Mouse (Mus musculus) myocyte (in vitro differentiated cells): ENCODE measurements around the gene Dnah3.

Experiments used
- CEBPB ChIP-seq: IDR thresholded peaks from 2 replicates; pipeline ENCODE4 v1.6.1; 2011; ENCODE audit warnings: mild to moderate bottlenecking, moderate library complexity; ENCODE audit not compliant: poor library complexity, insufficient read depth, severe bottlenecking
- E2F4 ChIP-seq: IDR thresholded peaks from one replicate; pipeline ENCODE4 v1.6.1; 2011; ENCODE audit warnings: mild to moderate bottlenecking, control low read depth, moderate library complexity; ENCODE audit not compliant: insufficient read depth
- MAX ChIP-seq: IDR thresholded peaks from one replicate; pipeline ENCODE4 v1.6.1; 2011; ENCODE audit warnings: low read depth, mild to moderate bottlenecking, control low read depth
- MYOD1 ChIP-seq, 3 experiments: IDR thresholded peaks; one replicate each; pipeline ENCODE4 v1.6.1; 2011; ENCODE audit warnings: control low read depth in 2 of 3, low read depth in 2 of 3, mild to moderate bottlenecking in 2 of 3, moderate library complexity in 1 of 3; ENCODE audit not compliant: insufficient read length in 2 of 3, control insufficient read depth in 1 of 3
- MYOG ChIP-seq, 3 experiments: IDR thresholded peaks; one replicate each; pipeline ENCODE4 v1.6.1; 2011; ENCODE audit warnings: control low read depth in 2 of 3, low read depth in 2 of 3, mild to moderate bottlenecking in 2 of 3; ENCODE audit not compliant: insufficient read length in 2 of 3, control insufficient read depth in 1 of 3, insufficient read depth in 1 of 3
- POLR2A ChIP-seq: IDR thresholded peaks from one replicate; pipeline ENCODE4 v1.6.1; 2011; ENCODE audit warnings: low read depth, mild to moderate bottlenecking, control low read depth, moderate library complexity; ENCODE audit not compliant: insufficient read length
- POLR2AphosphoS2 ChIP-seq: IDR thresholded peaks from one replicate; pipeline ENCODE4 v1.6.1; 2011; ENCODE audit warnings: low read depth, control low read depth; ENCODE audit not compliant: insufficient read length
- REST ChIP-seq: IDR thresholded peaks from one replicate; pipeline ENCODE4 v1.6.1; 2011; ENCODE audit warnings: mild to moderate bottlenecking, control low read depth, moderate library complexity; ENCODE audit not compliant: insufficient read depth, insufficient read length
- SRF ChIP-seq: IDR thresholded peaks from one replicate; pipeline ENCODE4 v1.6.1; 2011; ENCODE audit warnings: low read depth; ENCODE audit not compliant: control insufficient read depth, insufficient read length
- TCF12 ChIP-seq: IDR thresholded peaks from one replicate; pipeline ENCODE4 v1.6.1; 2011; ENCODE audit warnings: mild to moderate bottlenecking, control low read depth; ENCODE audit not compliant: poor library complexity, insufficient read depth, severe bottlenecking
- USF1 ChIP-seq: IDR thresholded peaks from one replicate; pipeline ENCODE4 v1.6.1; 2011; ENCODE audit warnings: low read depth, mild to moderate bottlenecking, control low read depth, moderate library complexity

- TF ChIP-seq POLR2AphosphoS2 (no peak), USF1 (no peak), MYOG (IDR thresholded peaks at IDR 0.05; ENCODE audit: control insufficient read depth in 1 of 3, insufficient read depth in 1 of 3, insufficient read length in 2 of 3, low read depth in 2 of 3) (no peak), MAX (no peak), POLR2A (no peak), E2F4 (no peak), MYOD1 (IDR thresholded peaks at IDR 0.05; ENCODE audit: control insufficient read depth in 1 of 3, insufficient read length in 2 of 3, low read depth in 2 of 3) (no peak), CEBPB (no peak), REST (no peak), TCF12 (no peak), SRF (no peak)
Observed at GRCm38 (mm10) chr7:119960006-119960405, 135.1 kb downstream of the Dnah3 start.
